Mouse (Mus musculus): ENCODE measurements around the gene Smg6. TPM values are rescaled to one million over a fixed set of nuclear protein-coding genes. Genes with fewer than 3 reads are reported as not detected.

The Smg6 gene
- total RNA-seq, 2 experiments from 2014 or later, result 24.0 to 27.0 TPM

DNA sequence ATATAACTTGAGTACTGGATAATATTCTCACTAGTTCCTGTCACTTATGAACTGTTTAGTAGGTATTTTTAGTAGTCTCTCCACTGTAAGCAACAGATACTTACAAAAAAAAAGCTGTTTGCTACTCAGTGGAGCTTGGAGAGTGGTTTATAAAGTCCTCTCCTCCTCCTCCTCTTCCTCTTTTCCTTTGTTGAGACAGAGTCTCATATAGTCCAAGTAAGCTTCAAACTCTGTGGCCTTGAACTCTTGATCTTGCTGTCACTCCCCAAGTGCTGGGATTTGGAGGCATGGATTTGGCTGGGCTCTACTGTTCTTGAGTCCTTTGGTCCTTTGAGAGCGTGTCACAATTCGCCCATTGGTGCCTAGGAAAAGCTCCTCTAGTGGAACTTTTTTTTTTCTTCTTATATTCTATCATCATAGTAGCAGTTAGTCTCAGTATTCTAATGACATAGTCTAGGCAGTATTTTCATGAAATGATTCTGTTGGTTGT lies 1.7 kb downstream of the Smg6 start:
- DNase-seq (ENCODE audit: low spot score in 2 of 2), result no peak

DNA sequence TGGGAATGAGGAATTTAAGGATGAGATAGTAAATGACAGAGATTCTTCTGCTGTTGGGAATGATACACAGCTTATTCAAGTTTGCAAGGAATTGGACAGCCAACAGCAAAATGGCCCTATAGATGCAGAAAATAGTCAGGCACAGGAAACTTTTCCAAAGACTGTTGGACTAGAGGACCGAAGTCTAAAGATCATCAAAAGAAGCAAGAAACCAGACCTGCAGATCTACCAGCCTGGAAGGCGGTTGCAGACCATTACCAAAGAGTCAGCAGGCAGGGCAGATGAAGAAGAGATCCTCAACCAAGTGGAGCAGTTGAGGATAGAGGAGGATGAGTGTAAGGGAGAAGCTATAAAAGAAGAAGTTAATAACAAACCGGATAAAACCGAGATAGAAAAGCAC lies 3.5 kb downstream of the Smg6 start:
- no peak for DNase-seq (ENCODE audit: low spot score in 2 of 2)

DNA sequence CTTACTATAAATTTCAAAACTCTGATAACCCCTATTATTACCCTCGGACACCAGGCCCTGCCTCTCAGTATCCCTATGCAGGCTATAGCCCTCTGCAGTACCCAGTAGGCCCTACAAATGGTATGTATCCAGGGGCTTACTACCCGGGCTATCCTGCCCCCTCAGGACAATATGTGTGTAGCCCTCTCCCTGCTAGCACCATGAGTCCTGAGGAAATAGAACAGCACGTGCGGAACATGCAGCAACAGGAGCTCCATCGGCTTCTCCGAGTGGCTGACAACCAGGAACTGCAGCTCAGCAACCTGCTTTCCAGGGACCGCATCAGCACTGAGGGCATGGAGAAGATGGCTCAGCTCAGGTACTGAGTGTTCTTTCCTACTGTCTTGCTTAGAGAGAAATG lies 4.8 kb downstream of the Smg6 start:
- no peak for DNase-seq (ENCODE audit: low spot score in 2 of 2)

DNA sequence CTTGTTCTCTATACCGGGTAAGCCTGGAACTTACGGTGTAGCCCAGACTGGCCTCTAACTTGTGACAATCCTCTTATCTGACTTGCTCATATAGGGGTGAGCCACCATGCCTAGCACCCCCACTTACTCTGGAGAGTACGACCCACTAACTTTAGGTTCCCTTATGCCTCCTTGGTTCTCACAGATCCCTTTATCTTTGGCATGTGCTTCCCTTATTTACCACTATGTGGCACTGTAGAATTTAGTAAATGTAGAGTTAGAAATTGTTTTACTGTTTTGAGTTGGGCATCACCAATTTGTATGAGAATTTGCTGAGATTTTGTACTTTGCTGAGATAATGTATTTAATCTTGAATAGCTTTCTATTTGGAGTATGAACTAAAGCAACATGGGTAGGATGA lies 20.7 kb downstream of the Smg6 start:
- no peak for DNase-seq (ENCODE audit: low spot score in 2 of 2)

DNA sequence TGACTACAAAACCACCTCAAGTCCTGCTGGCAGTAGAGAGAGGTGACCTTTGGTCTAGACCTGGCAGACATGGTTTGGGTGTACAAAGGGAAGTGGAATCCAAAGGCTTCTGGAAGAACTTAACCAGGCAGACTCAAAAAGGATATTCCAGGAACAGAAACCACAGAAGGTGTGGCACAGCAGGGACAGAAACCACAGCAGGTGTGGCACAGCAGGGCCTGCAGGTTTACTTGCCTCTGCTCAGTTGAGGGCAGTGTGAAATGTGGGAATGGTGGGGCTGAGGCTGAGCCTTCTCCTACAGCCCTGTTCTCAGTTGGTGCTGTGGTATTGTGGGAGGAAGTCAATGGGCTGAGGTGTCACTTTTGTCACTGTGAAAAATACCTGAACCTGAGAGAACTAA lies 29.3 kb downstream of the Smg6 start:
- no peak for DNase-seq (ENCODE audit: low spot score in 2 of 2)

DNA sequence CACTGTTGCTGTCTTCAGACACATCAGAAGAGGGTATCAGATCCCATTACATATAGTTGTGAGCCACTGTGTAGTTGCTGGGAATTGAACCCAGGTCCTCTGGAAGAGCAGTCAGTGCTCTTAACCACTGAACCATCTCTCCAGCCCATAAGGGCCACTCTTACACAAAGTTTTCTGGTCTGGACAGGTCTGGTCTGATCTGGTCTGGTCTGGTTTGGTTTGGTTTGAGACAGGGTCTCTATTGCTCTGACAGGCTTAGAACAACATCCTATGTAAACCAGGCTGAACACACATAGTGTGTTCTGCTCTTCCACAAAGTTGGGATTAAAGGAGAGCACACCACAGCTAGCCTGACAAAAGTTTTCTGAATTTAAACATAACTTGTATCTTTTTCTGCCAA lies 30.4 kb downstream of the Smg6 start:
- DNase-seq (ENCODE audit: low spot score in 2 of 2), result no peak

DNA sequence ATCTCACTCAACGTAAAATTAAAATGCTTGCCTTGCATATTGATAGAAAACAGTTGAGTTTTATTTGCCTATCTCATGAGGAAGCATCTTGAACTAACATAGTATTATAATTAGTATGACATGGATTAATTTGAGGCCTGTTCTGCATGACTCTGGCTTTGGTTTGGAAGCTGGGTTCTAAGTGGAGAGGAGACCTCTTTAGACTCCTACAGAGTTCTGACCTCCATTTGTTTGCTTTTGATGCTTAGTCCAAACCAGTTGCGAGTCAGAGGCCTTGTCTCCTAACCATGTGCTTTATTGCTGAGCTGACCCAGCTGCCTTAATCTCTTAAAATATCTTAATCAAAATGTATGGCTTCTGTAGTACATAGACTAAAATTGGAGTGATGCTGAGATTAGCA lies 32.0 kb downstream of the Smg6 start:
- DNase-seq (ENCODE audit: low spot score in 2 of 2), result no peak

DNA sequence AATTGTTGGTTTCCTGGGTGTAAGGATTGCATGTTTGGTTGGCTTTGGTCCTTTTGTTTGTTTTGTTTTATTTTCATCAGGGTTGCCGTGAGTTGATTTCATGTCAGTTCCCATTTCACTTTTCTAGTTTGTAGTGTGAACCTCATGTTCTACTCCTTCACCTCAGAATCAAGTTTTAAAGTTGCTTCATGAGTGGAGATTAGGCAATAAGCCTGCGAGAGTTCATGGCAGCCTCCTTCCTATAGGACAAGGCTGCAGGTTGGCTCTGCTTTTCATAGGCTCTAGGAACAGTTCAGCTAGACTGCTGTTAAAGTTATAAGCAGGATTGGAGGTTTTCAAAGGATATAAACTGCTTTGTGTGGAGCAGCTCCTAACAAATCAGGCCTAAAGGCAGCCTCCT lies 33.9 kb downstream of the Smg6 start:
- no peak for DNase-seq (ENCODE audit: low spot score in 2 of 2)

DNA sequence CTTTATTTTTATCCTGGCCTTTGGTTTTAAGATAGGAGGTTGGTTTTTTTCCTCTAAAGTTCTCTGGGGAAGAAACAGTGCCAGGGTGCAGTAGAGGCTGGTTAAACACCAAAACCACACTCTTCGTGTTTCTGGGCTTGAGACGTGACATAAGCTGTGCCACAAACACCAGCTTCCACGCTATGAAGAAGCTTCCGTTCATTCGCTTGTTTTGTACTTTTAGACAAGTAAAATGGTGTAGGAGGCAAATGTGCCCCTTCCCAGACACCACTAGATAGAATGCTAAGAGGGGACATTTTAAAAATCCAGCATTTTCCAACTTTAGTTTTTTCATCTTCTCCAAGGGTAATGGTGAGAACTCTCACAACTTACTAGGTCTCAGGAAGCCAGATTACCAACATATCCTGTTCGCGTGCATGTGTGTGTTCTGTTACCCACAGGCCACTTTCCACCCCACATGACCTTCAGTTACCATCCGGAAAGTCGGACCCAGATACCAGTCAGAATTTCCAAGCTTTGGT lies 34.5 kb downstream of the Smg6 start:
- no peak for DNase-seq (ENCODE audit: low spot score in 2 of 2)

DNA sequence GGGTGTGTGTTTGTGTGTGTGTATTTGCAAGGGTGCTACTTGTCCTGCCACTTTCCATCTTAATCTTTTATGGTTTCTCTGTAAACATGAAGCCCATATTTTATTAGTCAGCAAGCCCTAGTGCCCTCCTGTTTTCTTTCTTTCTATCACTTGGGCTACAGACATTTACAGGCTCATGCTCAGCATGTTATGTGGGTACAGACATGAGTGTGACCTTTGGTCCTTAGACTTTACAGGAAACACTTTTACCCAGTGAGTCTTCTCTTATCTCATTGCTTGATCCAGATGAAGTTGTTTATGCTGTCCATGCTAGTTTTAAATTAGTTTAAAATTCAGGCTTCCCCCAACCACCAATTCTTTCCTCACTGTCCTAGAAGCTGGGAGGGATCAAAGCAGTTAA lies 36.3 kb downstream of the Smg6 start:
- no peak for DNase-seq (ENCODE audit: low spot score in 2 of 2)

DNA sequence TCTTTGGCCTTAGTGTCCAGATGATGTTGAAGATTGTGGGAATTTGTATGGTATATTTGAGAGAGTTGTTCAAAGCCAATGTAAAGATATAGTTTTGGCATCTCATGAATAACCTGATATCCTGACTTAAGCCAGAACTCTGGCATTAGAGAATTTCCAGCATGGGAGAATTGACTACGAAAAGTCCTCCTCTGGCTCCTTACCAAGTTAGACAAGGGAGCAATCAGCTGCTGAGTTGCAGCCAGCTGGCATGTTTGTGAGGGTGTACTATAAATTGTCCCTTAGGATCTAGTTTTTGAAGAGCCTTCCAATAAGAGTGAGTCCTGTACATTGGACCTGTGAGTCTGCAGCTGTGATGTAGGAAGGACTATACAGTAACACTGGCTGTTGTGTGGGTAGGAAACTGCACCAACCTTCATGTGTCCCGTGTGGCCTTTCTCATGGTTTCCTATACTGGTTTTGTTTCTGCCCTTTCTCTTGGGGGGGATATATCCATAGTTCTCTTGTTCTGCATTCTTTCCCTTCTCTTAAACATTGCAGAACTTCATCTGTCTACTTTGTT lies 37.3 kb downstream of the Smg6 start:
- no peak for DNase-seq (ENCODE audit: low spot score in 2 of 2)

DNA sequence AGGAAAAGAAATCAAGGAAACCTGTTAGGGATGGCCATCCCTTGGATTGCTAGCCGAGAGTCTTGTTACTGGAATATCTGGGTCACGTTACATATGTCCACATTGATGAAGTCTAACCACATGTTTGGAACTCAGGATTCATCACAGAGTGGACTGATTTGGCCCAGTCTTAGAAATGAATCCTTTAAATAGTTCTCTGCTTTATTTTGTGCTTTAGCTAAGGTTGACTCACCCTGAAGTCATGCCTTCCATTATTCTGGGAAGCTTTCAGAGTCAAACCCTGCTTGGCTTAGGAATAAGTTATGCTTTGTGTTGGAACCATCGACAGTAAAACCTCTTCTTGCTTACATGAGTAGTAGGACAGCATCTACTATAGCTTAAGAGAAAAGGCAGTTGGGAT lies 39.9 kb downstream of the Smg6 start:
- DNase-seq (ENCODE audit: low spot score in 2 of 2), result no peak

DNA sequence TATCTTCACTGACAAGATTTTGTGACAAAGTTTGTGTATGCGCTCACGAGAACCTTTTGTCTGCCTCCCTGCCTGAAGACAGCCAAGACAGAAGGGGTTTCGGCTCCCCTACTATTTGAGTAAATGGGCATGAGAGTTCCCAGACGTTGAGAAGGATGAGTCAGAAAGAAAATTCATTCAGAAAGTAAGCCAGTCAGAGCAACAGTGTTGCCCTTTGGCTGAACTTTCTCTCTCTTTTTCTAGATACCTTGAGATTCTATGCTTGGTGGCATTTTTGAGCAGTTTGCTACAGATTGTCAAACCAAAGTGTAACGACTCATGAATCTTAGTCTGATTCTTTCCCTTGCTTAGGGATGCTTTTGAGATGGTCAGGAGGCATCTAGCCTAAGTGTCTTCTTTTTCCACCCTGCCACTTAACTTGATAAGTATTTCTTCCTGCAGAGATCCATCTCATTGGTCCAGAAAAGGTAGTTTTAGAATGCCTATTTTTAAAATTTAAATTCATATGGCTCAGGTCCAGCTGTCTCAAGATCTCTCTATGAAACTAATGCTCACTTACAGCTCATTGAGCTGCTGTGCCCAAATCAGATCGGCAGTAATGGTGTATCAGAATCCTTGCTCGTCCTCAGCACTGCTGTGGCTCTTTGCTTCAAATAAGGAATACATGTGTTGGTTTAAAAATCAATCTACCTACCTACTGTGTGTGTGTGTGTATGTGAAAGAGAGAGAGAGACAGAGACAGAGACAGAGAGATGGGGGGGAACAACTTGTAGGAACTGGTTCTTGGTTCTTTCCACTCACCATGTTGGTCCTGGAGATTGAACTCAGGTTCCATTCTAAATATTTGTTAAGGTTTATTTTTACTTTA lies 47.9 kb downstream of the Smg6 start:
- DNase-seq (ENCODE audit: low spot score in 2 of 2), result no peak

DNA sequence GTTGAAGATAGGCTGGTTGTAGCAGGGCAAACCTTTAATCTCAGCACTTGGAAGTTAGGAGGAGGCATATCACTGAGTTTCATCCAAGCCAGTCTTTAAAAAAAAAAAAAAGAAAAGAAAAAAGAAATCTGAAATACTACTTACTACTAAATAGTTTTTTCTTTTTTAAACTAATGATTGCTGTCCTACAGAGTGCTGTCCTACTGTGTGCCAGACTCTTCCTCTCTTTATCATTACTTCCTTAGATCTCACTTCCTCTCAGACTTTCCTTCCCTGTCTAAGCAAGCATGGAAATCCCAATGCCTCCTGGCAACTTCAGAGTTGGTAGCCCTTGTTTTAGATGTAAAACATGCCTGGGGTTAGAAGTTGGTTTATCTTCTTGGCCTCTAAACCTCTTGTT lies 49.0 kb downstream of the Smg6 start:
- DNase-seq (ENCODE audit: low spot score in 2 of 2), result no peak

DNA sequence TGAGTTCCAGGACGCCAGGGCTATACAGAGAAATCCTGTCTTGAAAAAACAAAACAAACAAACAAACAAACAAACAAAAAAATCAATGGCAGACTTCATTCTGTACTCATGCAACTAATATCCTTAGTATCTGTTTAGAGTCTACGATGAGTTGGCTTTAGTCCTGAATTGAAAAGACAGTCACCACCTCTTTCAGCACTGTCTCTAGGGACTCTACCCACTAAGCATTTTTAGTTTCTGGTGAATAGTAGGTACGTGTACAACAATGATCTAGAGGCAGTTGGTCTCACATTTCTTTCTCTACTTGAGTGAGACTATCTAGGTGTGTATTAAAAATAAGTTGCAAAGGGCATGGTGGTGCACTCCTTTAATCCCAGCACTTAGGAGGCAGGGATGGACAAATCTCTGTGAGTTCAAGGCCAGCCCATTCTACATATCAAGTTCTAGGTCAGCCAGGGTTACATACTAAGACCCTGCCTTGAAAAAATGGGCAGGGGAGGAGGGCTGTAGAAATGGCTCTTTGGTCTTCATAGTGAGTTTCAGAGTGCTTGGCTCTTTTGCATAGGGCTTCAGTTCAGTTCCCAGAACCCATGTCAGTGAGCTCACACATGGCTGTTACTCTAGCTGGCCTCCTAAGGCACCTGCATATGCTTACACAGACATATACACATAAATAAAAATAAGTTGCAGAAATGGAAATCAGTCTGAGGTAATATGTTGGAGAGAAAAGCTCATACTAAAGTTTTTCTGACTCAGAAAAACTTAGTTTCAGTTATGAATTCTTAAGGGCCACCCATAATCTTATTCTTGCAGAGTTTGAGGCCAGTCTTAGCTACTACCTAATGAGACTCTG lies 51.4 kb downstream of the Smg6 start:
- DNase-seq (ENCODE audit: low spot score in 2 of 2), result no peak

DNA sequence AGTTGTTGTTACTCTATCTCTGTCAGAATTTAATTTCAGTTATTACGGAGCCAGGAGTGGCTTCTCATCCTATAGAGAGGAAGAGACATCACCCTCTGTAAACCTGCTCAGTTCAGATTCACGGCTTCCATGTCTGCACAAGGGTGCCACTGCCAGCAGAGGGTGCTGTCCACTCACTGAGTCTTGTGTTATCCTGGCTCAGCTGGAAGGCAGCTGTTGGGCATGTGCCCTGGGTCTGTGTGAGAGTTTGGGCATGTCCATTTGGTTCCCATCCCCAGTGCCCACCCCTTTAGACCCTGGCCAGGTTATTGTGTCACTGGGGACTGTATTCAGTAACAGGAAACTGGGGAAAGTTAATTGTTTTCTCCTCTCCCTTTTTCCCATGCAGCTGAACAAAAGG lies 55.8 kb downstream of the Smg6 start:
- peak; percentile 78 for DNase-seq (ENCODE audit: low spot score in 2 of 2)

DNA sequence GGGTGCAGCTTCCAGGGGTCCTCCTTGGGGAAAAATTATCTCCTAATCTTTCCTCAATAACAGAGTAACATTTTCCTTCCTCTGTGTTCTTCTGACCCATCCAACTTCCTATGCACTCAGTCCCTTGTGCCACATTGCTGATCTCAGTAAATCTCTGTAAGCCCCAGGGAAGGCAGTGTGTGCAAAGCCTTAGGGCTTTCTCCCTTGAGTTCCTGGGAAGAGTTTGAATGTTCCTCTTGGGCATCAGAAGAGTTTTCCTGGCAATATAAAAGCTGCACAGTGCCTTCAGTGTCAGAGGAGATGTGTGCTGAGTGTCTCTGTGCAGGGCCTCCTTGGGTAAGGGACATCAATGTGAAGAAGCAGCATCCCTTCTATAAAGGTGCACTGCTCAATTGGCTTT lies 56.6 kb downstream of the Smg6 start:
- DNase-seq (ENCODE audit: low spot score in 2 of 2), result no peak

DNA sequence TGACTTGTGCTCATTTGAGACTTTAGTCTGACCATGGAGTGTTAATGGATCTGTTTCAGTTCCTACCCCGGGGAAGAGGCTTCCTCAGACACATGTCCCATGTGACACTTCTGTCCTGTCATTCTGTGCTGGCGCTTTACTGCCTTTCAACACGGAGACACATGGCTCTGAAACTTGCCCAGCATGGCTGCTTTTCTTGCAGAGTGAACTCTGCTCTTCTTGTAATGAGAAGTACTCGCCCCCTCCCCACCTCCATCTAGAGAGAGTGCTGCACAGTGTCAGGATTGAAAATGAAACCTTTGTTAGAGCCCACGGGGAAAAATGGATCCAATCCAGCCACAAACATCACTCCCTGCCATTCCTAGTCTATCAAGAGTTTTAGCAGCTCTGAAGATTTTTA lies 62.5 kb downstream of the Smg6 start:
- peak in 1 of 2 experiments; percentile 14 for DNase-seq (ENCODE audit: low spot score in 2 of 2)

DNA sequence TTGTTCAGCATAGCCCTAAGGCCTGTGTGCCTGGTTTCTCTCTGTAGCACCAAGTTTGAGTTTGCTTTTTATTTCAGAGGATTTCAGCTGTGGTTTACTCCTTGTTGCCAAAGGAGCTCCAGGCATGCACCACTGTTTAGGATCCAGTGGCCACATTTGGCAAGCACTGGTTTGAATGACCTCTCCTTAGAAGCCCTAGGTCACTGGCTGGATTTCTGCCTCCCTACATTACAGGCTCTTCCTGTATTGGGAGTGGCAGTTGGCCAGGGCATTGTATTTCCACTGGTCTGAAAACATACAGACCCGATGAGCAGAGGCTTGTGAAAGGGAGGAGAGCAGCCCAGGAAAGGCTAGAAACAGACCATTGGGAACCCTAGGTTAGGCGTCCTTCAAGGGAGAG lies 63.4 kb downstream of the Smg6 start:
- no peak for DNase-seq (ENCODE audit: low spot score in 2 of 2)

DNA sequence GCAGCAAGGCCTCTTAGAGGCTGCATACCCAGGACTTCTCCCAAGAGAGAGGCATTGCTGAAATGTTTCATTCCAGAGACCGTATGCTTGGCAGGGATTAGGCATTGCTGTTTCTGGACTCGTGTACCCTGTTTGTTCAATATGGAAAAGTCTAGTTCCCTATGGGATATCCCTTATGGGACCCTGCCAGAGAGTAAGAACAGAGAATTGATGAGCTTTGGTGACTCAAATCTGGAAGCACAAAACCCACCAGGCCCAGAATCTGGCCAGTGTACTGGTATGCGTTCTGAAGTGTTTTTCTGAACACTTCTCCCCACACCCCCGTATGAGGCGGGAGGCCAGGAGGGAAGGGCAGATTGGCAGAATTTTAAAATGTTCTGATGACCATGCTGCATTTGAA lies 64.9 kb downstream of the Smg6 start:
- DNase-seq (ENCODE audit: low spot score in 2 of 2), result no peak

DNA sequence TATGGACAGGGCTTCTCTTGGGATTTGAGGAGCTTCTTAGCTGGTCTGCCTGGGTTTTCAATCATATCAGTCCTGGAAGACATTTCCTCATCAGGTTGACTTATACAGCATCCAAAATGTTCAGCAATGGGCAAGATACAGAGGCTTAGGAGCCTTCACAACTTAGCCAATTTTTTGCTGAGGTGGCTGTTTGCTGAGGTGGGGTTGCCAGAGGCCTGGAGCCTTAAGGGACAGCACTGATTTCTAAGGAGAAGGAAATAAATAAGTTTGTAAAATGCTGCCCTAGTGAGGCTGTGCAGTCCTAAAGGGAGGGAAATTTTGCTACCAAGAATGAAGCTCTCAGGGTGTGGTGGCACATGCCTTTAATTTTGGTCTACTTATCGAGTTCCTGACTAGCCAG lies 65.7 kb downstream of the Smg6 start:
- no peak for DNase-seq (ENCODE audit: low spot score in 2 of 2)

All from layer of hippocampus, postnatal 10 days (tissue).